Mouse (Mus musculus): ENCODE results near the gene Mrnip.

GRCm38 (mm10) chr11:50197500-50197899 lies 23.3 kb downstream of the Mrnip start:
- TF ChIP-seq GATA1 (IDR thresholded peaks at IDR 0.05; ENCODE audit: low read length) (no peak), TAL1 (IDR thresholded peaks at IDR 0.05; ENCODE audit: low read length) (no peak)
